Mouse (Mus musculus): ENCODE data around the gene Ppp2r5d.

The Ppp2r5d gene

DNA sequence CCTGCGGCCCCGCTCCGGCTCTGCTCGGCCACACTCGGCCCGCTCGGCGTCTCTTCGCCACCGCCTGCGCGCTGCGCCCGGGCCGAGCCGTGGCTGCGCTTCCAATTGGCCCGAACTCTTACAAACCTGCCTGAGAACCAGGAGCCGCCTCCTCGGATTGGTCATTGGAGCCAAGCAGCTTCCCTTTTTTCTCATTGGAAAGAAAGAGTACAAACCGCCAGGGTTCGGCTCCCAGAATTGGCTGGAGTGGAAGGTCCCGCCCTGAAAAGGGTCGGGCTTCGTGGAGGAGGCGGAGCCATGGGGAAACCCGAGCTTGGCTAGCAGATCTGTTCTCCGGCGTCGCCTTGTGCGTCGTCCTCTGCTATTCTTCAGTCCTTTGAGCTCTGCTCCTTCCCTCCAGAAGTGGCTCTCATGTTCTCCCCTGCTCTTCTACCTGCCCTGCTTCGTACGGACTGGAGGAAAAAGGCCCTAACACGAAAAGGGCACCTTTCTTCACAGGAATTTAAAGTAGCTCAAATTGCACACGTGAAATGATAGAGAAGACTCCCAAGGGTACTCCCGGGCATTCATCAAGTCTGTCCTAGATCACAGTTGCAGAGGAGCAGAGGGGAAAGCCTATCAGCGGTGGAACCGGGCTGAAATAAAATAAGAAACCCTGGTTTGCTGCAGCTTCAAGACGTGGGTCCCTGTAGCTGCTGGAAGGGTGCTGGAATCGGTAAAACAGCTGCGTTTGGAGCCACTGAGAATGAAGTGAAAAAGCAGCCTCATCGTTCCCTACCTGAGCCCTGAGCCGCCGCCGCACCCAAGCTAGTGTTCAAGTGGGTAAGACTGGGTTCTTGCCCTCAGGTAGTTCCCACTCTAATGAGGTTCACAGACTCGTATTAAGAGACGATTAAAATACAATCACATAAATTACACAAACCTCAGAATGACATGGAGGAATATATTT, at the start of gene Ppp2r5d:
Gene Ppp2r5d, minus strand, starts transcription at position 225 of the 949 bp plus-strand sequence.
- DNase-seq, result peak; percentile 99

DNA sequence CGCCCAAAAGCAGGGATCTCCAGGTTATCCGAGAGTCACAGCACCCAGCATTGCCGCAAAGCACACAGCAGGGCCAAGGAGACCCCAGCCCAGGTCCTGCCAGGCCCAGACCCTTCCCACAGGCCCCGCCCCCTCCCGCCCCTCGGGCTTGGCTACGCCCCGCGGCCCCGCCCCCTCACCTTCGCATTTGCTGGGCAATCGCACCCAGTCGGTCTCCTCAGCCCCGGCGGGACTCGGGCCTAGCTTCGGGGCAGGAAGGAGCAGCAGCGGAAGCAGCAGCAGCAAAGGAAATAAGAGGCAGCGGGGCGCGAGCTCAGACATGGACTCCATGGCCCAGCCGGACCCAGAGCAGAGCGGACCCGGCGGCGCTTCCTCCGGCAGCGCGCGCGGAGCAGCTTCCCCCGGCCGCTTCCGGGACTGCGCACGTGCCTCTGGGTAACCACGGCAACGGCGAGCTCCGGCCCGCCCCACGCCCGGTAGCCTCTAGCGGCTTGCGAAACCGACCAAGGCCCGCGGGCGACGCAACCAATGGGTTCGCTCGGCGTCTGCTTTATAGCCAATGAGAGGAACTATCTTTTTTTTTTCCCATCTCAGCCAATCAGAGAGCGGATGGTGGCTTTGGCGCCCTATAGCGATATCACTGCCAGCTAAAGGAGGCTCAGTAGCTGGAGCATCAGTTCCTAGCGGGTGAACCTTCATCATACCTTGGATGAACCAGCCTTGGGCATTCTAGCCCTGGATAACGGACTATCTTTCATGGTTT, 47.1 kb upstream of the Ppp2r5d start, which contains the start of gene Cnpy3:
Gene Cnpy3, minus strand, starts transcription at position 421 of the 763 bp plus-strand sequence.
- DNase-seq, result peak; percentile 99

DNA sequence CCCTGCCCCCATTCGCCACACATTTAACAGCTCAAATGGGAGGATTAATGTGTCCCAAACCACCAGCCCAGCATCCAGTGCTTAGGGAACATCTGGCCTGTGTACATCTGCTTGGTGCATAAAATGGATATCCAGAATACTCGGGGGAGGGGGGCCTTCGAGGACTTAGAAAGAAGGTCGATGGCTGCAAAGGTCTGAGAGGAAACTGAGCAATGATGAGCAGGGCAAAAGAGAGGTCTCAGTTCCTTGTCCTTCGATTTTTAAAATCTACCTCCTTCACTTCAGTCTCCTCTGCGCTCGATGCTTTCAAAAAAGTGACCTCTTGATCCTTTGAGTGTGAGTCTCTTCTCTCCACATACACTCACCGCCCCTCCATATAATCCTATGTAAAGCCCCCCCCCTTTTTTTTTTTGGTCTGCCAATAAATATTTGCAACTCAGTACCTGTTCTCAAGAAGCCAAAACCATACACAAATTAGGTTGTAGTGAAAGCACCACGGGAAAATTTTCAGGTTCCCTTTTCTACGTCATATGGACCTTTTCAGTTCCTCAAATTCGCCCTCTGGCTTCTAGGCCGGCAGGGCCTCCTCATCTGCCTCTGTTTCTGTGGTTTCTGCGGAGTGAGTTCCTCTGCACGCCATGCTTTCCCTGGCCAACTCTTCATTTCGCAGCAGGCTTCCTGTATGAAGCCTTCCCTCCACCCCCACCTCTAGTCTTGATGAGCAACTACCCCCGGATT, 46.3 kb upstream of the Ppp2r5d start:
- DNase-seq, result no peak

DNA sequence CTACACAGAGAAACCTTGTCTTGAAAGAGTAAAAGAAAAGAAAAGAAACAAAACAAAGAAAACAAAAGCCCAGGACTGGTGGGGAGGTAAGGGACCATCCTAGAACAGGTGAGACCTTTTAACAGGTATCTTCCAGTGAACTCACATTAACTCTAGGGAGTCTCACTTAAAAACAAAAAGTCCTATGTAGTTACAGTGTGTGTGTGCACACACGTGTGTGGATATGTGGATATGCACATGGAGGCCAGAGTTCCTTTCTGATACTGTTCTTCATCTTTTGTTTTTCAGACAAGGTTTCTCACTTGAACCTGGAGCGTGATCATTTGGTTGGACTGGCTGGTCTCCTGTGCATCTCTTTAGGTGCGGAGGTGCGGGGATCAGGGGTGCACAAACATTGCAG, 45.7 kb upstream of the Ppp2r5d start:
- no peak for DNase-seq

DNA sequence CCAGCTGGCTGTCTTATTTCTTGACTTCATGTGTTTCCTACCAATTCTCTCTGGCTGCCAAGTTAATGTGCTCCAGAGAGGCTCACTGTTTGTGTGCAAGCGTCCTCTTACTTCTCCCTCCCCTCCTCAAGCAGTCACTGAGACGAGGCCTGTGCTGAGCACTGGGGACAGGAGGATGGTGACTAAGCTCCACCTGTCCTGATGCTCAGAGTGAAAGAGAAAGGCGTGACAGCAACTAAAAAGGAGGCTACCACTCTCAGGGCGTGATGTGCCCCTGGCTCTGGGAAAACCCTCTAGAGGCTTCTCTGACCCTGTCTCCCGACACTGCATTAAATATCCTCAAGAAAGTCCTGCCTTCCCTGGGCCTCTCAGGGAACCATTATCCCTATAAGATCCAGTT, 44.4 kb upstream of the Ppp2r5d start:
- no peak for DNase-seq

DNA sequence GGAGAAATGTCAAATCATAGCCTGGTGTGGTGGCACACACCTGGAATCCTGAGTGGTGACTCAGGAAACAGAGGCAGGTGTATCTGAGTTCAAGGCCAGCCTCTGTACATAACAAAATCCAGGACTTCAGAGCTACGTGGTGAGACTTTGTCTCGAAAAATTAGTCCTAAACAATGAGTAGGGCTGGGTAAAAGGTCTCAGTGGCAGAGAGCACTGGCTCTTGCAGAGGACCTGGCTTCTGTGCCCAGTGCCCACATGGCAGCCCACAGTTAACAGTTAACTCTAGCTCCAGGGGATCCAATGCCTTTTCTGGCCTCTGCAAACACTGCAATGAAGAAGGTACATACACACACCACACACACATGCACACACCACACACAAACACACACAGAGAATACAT, 42.9 kb upstream of the Ppp2r5d start:
- DNase-seq, result no peak

DNA sequence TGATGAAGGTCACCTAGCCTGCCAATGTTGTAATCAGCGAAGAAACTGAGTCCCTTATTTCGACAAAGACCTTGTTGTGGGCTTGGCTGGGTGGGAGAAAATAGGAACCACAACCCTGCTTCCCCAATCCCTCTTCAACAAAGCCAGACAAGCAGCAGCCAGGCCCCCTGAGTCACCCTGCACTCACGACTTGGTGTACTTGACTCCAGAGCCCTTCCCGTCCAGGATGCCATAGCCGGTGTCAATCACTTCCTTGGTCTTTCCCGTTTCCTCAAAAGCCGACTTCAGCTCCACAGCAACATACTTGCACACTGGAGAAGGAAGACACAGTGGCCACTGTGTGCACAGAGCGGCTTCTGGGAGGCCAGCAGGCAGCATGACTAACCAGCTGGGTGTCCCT, 42.3 kb upstream of the Ppp2r5d start:
- no peak for DNase-seq

DNA sequence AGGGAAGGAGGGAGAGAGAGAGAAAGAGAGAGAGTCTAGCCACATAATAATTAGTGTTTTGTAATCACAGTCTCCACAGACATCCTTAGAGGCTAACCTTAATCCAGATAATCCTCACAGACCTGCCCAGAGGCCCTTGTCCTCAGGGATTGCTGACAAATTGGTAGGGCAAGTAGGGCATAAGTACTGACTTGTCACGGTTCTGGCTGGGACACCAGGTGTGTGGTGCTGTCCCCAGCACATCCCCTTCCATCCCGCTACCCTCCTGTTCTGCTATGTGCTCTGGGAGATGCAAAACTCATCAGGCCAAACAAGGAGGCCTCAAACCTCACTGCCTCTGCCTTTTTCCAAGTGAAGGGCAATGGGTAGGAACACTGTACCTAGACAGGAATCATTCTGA, 40.6 kb upstream of the Ppp2r5d start:
- DNase-seq, result peak; percentile 60

DNA sequence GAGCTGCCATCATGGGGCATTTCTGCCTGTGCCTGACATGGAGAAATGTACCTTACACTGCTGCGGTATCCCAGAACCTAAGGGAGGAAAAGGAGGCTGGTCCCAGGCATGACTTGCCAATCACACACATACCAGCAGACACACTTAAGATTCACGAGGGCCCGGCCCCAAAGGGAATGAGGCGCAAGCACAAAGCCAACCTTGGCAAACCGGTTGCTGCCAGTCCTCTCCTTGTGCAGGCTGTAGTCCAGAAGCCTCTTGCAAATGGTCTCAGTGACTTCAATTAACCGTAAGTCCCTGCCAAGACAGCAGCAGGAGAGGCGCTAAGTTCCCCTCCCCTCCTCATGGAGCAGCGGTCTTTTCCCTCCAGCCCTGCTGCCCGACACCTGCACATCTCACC, 38.1 kb upstream of the Ppp2r5d start:
- DNase-seq, result no peak

DNA sequence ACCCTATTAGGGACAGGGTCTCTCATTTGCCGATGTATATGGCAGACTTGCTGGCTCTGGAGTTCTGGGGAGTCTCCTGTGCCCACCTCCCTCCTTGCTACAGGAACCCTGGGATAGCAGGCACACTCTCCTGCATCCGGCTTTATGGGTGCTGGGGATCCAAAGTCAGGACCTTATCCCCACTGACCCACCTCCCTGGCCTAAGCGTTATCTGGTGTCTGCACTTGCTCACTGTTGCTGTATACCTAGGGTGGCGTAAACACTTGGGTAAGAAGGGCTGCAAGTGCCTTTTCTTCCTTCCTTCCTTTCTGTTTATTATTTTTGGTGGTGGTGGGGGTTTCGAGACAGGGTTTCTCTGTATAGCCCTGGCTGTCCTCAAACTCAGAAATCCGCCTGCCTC, 36.4 kb upstream of the Ppp2r5d start:
- DNase-seq, result no peak

DNA sequence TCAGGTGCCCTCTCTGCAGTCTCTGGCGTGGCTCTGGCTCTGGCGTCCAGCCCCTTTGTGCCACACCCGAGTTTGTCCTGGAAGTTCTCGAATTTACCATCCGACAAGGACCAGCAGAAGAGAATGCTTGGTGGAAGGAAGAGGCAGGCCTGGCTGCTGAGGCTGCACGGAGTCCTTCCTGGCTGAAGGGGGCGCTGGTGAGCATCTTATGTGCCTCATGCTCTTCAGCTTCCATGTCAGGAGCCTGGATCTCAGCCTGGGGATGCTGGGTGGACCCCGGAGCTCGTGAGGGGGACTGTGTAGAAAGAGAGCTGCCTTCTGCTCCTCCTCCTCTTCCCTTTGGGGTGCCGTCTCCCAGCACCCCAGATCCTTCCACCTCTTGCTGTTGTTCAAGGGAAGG, 31.2 kb upstream of the Ppp2r5d start:
- DNase-seq, result peak; percentile 30

DNA sequence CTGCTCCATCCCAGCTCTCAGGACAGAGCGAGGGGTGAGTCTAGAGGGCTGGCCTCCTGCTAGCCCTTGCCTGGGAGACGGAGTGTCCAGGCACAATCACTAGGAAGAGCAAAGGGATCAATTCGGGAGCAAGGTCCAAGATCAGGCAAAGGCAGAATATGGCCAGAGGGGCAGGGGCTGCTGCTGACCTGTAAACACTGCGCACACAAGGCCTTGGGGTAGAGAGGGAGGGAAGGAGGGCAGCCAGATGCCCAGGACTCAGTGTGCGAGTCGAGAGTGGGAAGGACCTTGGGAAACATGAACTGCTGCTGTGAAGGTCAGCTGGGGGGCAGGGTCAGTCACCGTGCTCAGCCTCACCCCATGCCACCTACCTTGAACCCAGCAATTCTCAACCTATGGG, 30.4 kb upstream of the Ppp2r5d start:
- DNase-seq, result no peak

DNA sequence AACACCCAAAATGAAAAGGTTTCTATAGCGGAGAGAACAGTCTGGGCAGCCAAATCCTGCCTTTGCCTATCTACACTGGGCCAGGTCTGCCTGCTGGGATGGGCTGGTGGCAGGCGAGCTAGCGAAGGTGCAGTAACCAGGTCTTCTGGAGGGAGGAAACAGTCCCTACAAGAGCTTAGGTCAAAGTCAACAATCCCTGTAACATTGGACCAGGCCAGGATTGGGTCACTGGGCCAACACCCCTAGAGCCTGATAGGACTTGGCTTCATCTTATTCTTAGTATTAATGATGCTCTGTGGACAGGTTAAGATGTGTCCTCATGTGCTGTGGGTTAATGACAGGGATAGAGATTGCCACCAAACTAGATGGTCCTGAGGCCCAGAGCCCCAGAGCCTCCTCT, 29.1 kb upstream of the Ppp2r5d start:
- no peak for DNase-seq

DNA sequence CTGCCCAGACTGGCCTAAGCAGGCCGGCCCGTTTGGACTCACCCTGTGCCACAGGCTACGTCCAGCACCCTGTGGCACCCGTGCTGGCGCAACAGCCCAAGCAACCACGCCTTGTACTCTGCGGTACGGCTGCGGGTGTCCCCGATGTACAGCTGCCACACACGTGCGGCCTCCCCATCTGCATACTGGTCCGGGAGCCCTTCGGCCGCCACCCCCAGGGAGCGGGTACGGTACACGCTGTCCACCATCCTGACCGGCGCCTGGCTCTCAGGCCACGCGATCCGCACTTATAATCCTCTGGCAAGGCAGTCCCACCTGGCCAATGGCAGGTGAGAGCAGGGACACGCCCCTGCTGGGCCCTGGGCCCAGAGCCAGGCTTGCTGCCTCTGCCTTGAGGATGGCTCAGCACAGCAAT, 24.0 kb upstream of the Ppp2r5d start, which contains the start of gene Gnmt:
Gene Gnmt, minus strand, starts transcription at position 265 of the 415 bp plus-strand sequence.
- peak; percentile 20 for DNase-seq

DNA sequence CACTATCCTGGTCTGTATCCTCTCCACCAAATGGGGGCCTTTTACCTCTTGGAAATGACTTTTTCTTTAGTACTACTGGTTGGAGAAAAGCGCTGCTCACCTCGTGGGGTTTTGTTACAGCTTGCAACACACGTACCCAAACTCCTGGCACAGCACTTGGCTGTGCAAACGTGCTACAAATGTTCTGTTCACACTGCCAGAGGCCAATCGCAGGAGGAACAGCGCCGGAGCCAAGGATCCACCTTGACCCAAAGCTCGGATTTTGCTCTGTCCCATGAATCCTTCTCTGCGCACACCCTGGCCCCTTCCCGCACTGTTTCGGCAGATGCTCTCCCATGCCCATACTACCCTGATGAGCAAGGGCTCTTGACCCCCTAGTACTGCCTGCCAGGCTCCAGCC, 23.6 kb upstream of the Ppp2r5d start:
- no peak for DNase-seq

DNA sequence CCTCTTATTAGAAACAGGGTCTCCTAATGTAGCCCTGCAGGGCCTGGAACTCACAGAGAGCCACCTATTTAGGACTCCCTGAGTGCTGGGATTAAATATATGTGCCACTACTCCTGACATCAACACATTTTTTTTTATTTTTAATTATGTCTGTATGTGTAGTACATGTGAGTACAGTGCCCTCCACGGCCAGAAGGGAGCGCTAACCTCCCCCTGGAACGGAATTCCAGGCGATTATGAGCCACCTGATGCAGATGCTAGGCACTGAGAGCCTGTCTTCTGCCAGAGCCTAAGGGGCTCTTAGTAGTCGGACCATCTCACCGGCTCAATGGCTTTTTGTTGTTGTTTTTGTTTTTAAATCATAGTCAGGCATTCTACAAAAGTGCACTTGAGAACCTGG, 23.1 kb upstream of the Ppp2r5d start:
- DNase-seq, result peak; percentile 30

DNA sequence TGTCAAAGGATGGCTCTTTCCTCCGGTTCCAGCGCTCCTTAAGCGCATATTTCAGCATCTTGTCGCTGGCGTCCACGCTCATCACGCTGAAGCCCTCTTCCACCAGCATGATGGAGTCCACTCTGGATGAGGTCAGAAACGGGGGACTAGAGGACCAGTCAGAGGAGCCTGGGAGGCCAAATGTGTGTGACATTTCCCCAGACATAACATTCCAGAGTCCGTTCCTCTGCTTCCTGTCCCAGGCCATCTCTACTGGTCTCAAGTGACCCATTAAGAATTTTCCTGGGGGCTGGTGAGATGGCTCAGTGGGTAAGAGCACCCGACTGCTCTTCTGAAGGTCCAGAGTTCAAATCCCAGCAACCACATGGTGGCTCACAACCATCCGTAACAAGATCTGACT, 22.4 kb upstream of the Ppp2r5d start:
- no peak for DNase-seq

DNA sequence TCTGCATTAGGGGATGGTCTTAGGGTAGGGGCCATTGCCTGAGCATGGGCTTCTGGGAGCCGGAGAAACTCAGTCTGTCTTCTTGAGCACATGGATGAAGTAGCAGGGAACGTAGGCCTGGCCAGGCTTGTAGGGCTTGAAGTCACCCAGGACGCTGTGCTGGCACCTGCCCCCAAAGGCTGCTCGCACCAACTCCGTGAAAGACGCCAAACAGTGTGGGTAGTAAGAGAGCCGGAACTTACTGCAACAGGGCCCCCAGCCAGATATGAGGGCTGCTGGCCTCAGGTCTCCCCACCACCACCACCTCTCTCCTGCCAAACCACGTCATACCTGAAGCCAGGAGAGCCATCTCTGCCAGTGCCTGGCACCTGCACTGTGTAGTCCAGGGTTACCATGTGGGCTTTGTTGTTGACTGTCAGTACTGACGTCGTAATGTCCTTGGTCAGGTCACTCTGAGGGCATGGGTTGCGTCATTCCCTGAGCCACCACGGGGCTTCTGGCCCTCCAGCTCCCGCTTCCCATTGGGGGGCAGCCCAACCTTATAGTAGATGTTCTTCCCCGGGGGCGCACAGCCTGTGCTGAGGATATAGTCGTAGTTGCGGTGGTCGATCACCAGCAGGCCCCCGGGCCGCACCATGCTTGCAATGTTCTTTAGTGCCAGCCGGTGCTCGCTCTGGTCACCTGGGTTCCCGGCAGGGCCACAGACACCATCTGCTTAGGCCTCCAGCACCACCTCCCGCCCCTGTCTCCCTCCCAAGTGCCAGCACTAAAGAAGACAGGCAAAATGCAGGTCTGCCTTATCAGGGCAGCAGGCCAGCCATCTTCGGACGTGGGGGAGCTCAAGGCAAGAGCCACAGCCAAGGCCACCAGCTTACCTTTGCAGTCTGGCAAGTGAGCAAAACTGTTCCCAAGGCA, 21.1 kb upstream of the Ppp2r5d start:
- no peak for DNase-seq

DNA sequence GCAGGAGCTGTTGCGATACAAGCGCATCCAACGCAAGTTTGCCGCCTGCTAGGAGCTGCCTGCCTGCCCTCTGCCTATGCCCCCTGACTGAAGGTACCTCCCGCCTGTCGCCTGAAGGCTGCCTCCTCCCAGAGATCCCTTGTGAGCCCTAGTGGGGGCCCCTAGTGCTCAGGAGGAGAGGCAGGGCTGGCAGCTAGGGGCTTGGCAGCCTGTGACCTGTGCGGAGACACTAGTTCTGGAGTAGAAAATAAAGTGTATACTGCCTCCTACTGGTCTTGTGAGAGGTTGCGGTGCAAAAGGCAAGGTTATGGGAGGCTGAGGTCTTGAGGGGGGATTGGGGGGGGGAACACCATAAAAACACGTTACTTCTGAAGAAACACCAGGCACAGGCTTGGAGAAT, 20.4 kb upstream of the Ppp2r5d start:
- DNase-seq, result peak; percentile 80

DNA sequence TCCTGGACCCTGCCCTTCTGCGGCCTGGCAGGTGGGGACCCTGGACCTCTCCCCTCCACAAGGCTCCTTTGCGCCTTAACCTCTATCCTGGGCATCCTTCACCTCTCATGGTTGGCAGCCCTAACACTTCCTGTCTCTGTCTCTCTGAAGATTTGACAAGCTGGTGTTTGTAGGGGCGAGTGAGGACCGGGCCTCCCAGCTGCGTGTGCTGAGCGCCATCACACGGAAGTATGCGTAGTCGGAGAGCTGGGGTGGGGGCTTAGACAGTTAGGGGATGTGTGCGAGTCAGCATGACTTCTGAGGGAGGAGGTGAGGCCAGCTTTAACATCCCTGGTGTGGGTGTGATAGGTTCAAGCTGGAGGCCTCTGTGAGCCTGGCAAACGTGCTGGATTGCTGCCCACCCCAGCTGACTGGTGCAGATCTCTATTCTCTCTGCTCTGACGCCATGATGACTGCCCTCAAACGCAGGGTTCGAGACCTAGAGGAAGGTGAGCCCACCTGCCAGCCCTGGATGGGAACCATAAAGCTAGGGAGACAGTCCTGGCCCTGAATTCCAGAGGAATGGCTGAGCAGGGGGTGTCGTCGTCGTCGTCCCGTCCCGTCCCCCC, 19.7 kb upstream of the Ppp2r5d start:
- no peak for DNase-seq

DNA sequence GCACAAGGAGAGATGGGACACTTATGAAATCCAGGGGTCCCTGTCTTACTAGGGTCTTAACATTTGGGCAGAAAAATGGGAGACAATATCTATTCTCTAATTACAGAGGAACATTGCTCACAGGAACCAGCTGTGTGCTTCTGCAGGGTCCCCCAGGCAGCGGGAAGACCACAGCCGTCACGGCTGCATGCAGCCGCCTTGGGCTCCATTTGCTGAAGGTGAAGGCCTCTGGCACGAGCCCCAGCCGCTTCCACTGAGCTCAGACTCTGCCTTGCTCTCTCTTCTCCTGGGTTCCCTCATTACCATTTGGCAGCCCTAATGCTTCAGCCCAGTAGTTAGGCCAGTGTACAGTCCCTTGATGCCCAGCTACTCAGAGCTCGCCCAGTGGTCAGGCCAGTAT, 16.2 kb upstream of the Ppp2r5d start:
- DNase-seq, result no peak

Data from retina, postnatal 1 day (tissue).